Mouse (Mus musculus) spleen, adult 12 weeks (tissue): ENCODE data around the gene Cpsf7.

ENCODE experiments used
- DNase-seq: peaks from one replicate; pipeline ENCODE4 v3.0.0; 2022; ENCODE audit warnings: low spot score

Gene Cpsf7

GRCm38 (mm10) chr19:10560108-10560507, 35.0 kb downstream of the Cpsf7 start:
- no peak for DNase-seq

DNA sequence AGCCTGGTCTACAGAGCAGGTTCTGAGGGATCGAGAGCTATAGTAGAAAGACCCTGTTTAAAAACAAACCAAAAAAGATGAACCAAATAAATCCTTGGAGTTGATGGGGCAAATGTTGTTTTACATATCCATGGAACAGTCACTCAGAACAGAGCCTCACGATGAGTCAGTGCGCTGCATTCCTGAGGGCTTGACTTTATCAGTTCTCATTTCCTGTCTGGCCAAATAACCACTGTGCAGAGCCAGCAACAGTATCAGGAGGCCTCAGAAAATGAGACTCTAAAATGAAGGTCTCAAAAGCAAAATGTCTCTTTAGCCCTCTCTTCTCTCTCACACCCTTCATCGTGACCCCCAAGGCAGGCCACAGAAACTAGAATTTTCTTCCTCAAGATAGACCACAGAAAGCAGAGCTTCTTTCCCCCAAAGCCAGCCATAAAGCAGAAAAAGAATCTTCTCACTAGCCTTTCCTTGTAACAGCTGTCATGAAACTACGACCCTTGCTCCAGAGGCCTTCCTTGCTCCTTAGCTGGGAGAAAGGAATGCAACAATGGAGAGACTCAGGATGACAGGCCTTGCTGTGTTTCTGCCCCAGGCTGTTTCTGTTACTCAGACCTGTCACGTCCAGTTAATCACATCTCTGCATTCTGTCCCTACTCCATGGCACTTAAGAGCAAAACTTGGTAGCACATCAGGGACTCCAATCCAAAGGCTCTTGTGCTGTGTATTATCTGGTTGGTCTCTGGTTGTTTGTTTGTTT, 36.7 kb downstream of the Cpsf7 start:
- no peak for DNase-seq

DNA sequence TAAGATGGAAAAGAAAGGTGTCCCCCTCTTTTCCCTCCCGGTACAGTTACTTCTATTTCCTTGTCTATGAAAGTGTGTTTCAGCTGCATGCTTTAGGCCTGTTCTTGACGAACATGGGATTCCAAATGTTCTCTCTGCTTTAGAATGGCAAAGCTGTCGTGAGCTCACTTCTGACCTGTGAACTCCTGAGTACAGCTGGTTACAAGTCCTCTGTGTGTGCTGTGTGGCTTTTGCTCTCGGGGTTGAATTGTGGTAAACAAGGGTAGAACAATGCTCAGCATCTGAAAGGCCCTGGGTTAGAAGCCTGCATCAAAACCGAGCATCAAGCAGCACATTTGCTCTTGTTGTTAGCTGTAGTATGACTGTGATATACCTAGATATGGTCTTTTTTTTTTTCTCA, 37.3 kb downstream of the Cpsf7 start:
- no peak for DNase-seq

DNA sequence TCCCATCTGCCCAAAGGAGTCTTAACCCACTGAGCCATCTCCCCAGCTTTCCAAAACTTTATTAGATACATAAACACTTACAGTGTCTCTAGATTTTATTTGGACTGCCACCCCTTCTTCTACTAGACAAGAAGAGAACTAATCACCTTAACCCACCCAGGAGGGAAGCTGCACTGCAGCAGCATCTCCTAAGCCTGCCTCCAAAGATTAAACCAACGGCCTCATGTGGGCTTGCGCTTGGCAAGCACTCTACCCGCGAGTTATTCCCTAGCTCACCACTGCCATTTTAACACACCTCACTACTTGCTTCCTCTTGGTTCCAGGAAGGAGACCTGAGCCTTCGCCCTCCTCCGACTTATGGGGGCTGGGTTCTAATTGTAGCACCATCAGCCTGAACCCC, 39.2 kb downstream of the Cpsf7 start:
- no peak for DNase-seq

DNA sequence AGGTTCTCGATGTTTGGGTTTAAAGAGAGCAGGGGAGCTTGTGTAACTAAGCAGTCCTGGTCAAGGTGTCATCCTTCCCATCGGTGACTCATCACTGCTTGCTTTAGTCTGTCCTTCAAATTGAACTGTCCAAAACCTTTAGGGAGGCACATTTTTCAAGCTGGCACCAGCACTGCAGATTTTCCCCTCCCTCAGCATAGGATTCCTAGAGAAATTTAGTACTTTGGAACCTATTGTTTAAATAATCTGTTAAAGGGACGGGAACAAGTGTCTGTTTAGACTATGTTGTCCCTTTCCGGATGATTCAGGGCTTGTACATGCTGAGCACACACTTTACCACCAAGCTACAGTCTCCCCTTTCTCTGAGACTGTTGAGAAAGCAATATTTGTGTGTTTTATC, 40.2 kb downstream of the Cpsf7 start:
- DNase-seq: no peak

- DNase-seq: no peak
These were observed 44.6 kb downstream of the Cpsf7 start for GRCm38 (mm10) chr19:10569627-10570026.

- DNase-seq: peak; percentile 89
These were observed 51.9 kb downstream of the Cpsf7 start, which contains the start of the genes Cyb561a3 and Tmem138 for GRCm38 (mm10) chr19:10576690-10577561. Cyb561a3 (plus strand) TSS chr19:10577172. Tmem138 (minus strand) TSS chr19:10577362.

GRCm38 (mm10) chr19:10580102-10580501, 55.0 kb downstream of the Cpsf7 start:
- no peak for DNase-seq

GRCm38 (mm10) chr19:10580761-10581160, 55.7 kb downstream of the Cpsf7 start:
- no peak for DNase-seq

DNA sequence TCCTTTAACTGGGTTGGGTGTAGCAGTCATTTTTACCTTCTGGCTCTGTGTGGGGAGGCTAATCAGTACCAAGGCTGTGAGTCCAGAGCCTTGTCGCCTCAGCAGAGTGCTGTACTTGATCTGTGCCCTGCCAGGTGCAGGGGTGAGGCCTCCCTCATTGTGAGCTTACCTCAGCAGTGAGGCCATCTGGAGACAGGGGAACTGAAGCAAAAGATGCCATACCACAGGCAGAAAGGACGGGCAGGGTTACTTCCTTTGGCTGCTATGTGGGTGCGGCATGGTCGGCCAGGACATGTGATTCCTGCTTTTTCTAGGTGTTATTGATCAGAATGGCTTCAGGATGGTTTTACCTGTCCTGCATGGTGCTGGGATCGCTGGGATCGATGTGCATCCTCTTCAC, 56.9 kb downstream of the Cpsf7 start:
- DNase-seq: no peak

GRCm38 (mm10) chr19:10583550-10584146, 58.6 kb downstream of the Cpsf7 start:
- no peak for DNase-seq

GRCm38 (mm10) chr19:10585112-10585511, 60.0 kb downstream of the Cpsf7 start:
- no peak for DNase-seq

DNA sequence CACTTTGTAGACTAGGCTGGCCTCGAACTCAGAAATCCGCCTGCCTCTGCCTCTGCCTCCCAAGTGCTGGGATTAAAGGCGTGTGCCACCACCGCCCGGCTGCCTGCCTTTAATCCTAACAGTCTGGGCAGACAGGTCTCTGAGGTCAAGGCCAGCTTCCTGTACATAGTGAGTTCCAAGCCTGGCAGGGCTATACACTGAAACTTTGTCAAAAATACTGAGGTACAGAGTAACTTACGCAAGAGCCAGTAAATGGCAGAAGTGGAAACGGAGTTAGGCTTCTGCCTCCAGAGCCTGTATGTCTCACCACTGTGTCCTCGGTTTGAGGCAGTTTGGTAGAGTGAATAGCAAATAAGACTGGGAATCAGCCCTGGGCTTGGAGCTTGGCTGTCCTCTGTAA, 62.2 kb downstream of the Cpsf7 start:
- DNase-seq: no peak

- no peak for DNase-seq
These were observed 64.2 kb downstream of the Cpsf7 start for GRCm38 (mm10) chr19:10589127-10589857.

DNA sequence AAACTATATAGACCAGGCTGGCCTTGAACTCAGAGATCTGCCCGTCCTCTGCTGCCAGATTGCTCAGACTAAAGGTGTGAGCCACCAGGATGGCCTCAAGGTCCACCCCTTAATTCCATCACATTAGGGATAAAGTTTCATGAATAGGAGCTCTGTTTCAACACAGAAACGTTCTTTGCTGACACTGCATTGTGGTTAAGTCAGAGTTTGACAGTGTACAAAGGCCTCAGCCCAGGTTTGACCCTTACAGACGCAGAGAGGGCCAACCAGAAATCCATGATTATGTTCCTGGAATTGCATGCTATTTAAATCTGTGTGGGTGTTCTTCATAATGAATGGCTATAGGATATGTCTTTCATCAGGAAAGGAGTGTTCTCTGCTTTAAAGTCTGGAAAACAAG, 65.2 kb downstream of the Cpsf7 start:
- DNase-seq: no peak

DNA sequence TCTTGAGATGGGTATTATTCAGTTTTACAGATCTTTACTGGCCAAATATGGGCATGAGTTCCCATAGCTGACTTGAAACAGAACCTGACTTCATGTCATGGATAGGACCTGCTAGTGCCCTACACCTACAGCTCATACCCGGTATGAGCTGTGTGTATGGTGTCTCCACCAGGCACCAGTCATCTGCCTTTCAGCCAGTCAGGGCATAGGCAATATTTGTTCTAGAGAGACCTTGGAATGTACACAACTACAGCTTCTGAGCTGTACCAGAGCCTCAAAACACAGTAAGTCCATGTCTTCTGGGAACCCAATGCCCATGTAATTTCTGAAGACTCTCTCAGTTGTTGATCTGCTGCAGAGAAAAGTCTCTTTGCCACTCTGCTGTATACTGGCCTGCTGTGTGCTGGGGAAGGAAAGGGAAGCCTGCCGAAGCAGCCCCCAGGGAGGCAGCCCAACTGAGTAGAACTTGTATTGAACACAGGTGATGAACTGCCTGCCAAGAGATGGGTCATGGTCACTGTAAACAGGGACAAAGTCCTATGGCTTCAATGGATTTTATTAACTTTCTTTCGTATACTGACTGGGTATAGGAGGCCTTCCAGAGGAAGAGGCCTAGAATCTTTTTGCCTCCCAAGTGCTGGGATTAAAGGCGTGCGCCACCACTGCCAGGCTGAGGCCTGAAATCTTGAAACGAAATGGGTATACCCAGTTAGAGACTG, 66.8 kb downstream of the Cpsf7 start:
- no peak for DNase-seq
